Mouse (Mus musculus) kidney, adult 8-10 months (tissue): ENCODE measurements around the gene Prkar1b.

Source experiments
- DNase-seq, 2 experiments: peaks; one replicate each; pipeline ENCODE4 v3.0.0; 2022

Gene Prkar1b

GRCm38 (mm10) chr5:139098991-139099972 lies 50.5 kb downstream of the Prkar1b start:
- DNase-seq, result no peak

- DNase-seq, result no peak
Observed at GRCm38 (mm10) chr5:139095297-139096110, 54.3 kb downstream of the Prkar1b start.

GRCm38 (mm10) chr5:139093534-139093933 lies 56.3 kb downstream of the Prkar1b start:
- no peak for DNase-seq

GRCm38 (mm10) chr5:139091713-139092112 lies 58.1 kb downstream of the Prkar1b start:
- DNase-seq, result no peak

GRCm38 (mm10) chr5:139090162-139090561 lies 59.6 kb downstream of the Prkar1b start:
- DNase-seq, result no peak

- no peak for DNase-seq
Observed at GRCm38 (mm10) chr5:139088173-139088572, 61.6 kb downstream of the Prkar1b start.

GRCm38 (mm10) chr5:139084831-139085519 lies 64.8 kb downstream of the Prkar1b start:
- peak; percentile 65 to 73 for DNase-seq

- DNase-seq, result no peak
Observed at GRCm38 (mm10) chr5:139084302-139084701, 65.5 kb downstream of the Prkar1b start.

GRCm38 (mm10) chr5:139083841-139084240 lies 66.0 kb downstream of the Prkar1b start:
- DNase-seq, result no peak

- peak; percentile 24 to 34 for DNase-seq
Observed at GRCm38 (mm10) chr5:139081370-139081769, 68.4 kb downstream of the Prkar1b start.

- no peak for DNase-seq
Observed at GRCm38 (mm10) chr5:139078156-139078462, 71.7 kb downstream of the Prkar1b start.

- no peak for DNase-seq
Observed at GRCm38 (mm10) chr5:139077311-139078155, 72.3 kb downstream of the Prkar1b start.

- DNase-seq, result no peak
Observed at GRCm38 (mm10) chr5:139076450-139076849, 73.4 kb downstream of the Prkar1b start.

- DNase-seq, result no peak
Observed at GRCm38 (mm10) chr5:139075791-139076190, 74.0 kb downstream of the Prkar1b start.

- DNase-seq, result peak; percentile 57 to 80
Observed at GRCm38 (mm10) chr5:139075125-139075524, 74.7 kb downstream of the Prkar1b start.

- peak; percentile 12 to 46 for DNase-seq
Observed at GRCm38 (mm10) chr5:139073977-139074376, 75.8 kb downstream of the Prkar1b start.

- no peak for DNase-seq
Observed at GRCm38 (mm10) chr5:139072866-139073265, 76.9 kb downstream of the Prkar1b start.

GRCm38 (mm10) chr5:139066861-139067614 lies 82.8 kb downstream of the Prkar1b start:
- no peak for DNase-seq

- no peak for DNase-seq
Observed at GRCm38 (mm10) chr5:139064611-139065010, 85.2 kb downstream of the Prkar1b start.

GRCm38 (mm10) chr5:139061680-139062079 lies 88.1 kb downstream of the Prkar1b start:
- DNase-seq, result no peak

- no peak for DNase-seq
Observed at GRCm38 (mm10) chr5:139060460-139061051, 89.2 kb downstream of the Prkar1b start.
